Mouse (Mus musculus) cerebellum, adult 2 months (tissue): ENCODE measurements at regions not wholly inside any gene's neighbourhood (a gene's known extent, or its start where the extent isn't known, plus 50 kb on each side); places are given as distances from the start of the nearest gene placed in this dataset.

Experiments used
- CTCF ChIP-seq: fragments of 200-500 bp; IDR thresholded peaks from 2 replicates; pipeline ENCODE4 v1.5.1; 2011; ENCODE audit warnings: low read depth, mild to moderate bottlenecking, control low read depth, low read length, moderate library complexity, borderline replicate concordance; ENCODE audit not compliant: insufficient read depth
- POLR2A ChIP-seq: fragments of 200-500 bp; IDR thresholded peaks from 2 replicates; pipeline ENCODE4 v1.6.1; 2011; ENCODE audit warnings: low read length, control low read depth, borderline replicate concordance; ENCODE audit not compliant: insufficient read depth

- TF ChIP-seq CTCF (no peak), POLR2A (no peak)
Measured at GRCm38 (mm10) chr12:97090577-97091214, 1168.6 kb downstream of the Galc start.
